Mouse (Mus musculus) cerebellum, adult 2 months (tissue): Measurements from ENCODE around the gene Sik3. TPM values are rescaled to one million over a fixed set of nuclear protein-coding genes. Genes with fewer than 3 reads are reported as not detected.

ENCODE experiments used
- DNase-seq, 2 experiments: peaks; one replicate each; pipeline ENCODE4 v3.0.0; 2021
- H3K27ac ChIP-seq: fragments of 200-500 bp; 2 replicates; pipeline ENCODE4 v1.5.1; 2012; ENCODE audit warnings: low read length, control low read depth, inconsistent platforms; ENCODE audit not compliant: insufficient read depth
- H3K27me3 ChIP-seq: fragments of 200-500 bp; 2 replicates; pipeline ENCODE4 v1.6.1; 2012; ENCODE audit warnings: inconsistent platforms, mild to moderate bottlenecking, low read length, moderate library complexity; ENCODE audit not compliant: control insufficient read depth, insufficient read depth
- H3K4me1 ChIP-seq: fragments of 200-500 bp; 2 replicates; pipeline ENCODE4 v1.6.1; 2011; ENCODE audit warnings: low read length; ENCODE audit not compliant: control insufficient read depth, insufficient read depth
- H3K4me3 ChIP-seq: fragments of 200-500 bp; replicated peaks from 2 replicates; pipeline ENCODE3; 2011; ENCODE audit warnings: mild to moderate bottlenecking, low read depth, low read length, control low read depth; ENCODE audit not compliant: insufficient read depth
- CTCF ChIP-seq: fragments of 200-500 bp; IDR thresholded peaks from 2 replicates; pipeline ENCODE4 v1.5.1; 2011; ENCODE audit warnings: low read depth, mild to moderate bottlenecking, control low read depth, low read length, moderate library complexity, borderline replicate concordance; ENCODE audit not compliant: insufficient read depth
- POLR2A ChIP-seq: fragments of 200-500 bp; IDR thresholded peaks from 2 replicates; pipeline ENCODE4 v1.6.1; 2011; ENCODE audit warnings: low read length, control low read depth, borderline replicate concordance; ENCODE audit not compliant: insufficient read depth
- WGBS: fragments of 180-500 bp; shearing (Covaris S2); methylation state at CpG from one replicate; pipeline ENCODE4 v1.1.7; 2018; 5-methylcytosine and 5-hydroxymethylcytosine counted together
- polyA plus RNA-seq: library from polyadenylated mRNA; depleted of rRNA; stranded (reverse); fragments of >200 nt; gene quantifications from 2 replicates; pipeline ENCODE4 v1.2.3, GENCODE M21; 2012

Sik3 gene
- polyA plus RNA-seq, 1 experiment: 69.1 TPM

DNA sequence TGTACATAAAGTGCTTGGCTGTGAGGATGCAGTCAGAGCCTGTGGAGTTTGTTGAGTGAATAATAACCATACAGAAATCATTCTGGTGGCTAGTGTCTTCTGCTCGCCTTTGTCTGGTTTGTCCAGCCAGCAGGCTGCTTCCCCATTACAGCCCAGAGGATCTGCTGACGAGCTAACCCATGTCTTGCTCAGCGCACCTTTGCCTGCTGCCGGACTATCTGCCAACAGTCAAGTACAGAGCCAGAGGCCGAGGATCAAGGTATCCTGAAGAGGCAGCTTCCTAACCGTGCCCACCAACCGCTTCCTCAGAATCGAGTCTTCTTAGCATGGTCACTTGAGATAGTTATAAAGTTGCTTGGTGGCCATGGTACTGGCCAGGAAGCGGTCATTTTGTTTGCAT lies 93.5 kb downstream of the Sik3 start:
- 66% methylated on average over 9 of the region's 9 CpGs for WGBS
- no peak for DNase-seq
- no peak overlapping the region for H3K4me3 ChIP-seq
- H3K27ac ChIP-seq: no peak overlapping the region
- no peak for TF ChIP-seq CTCF
- TF ChIP-seq POLR2A: no peak
- peaks cover 7% of the 10 kb centered on the region for H3K4me1 ChIP-seq
- no peaks in the 10 kb centered on the region for H3K27me3 ChIP-seq

DNA sequence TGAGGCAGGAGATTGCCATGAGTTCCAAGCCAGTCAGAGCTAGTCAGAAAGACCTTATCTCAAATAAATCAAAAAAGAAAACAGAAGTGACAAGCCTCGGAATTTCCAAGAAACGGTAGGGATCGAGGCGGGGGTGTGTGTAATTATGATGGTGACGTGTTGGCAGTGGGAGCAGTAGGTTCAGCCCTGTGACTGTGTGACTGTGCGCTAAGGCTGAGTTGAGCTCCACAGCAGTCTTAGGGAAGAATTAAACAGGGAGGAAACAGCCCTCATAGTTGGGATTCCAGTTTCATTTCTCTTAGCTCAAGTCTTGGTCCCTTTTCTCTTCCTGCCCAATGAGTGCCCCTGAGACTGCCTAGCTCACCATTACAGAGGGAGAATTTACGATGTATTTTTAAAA lies 98.0 kb downstream of the Sik3 start:
- no peak for DNase-seq
- H3K4me3 ChIP-seq: no peak overlapping the region
- H3K27ac ChIP-seq: no peak overlapping the region
- no peak for TF ChIP-seq CTCF
- no peak for TF ChIP-seq POLR2A
- H3K27me3 ChIP-seq: no peaks in the 10 kb centered on the region
- H3K4me1 ChIP-seq: peaks cover 9% of the 10 kb centered on the region
- 74% methylated on average over 7 of the region's 7 CpGs for WGBS

DNA sequence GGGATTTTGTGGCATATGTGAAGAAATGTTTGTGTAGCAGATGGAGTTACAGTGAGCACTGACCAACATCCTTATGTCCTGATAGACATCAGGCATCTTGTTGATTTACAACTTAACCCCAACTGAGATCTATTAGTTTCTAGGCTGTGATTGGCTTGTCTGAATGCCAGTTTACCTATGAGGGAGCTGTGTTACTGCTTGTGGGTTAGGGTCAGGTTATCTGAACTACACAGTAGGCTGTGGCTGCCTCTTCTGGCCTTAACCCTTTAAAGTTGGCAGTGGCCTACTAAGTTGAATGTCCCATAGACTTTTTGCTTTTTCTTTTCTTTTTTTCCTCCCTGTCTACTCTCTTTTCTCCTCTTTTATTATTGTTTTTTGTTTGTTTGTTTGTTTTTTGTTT lies 98.7 kb downstream of the Sik3 start:
- no peak overlapping the region for H3K4me3 ChIP-seq
- TF ChIP-seq POLR2A (no peak), CTCF (no peak)
- H3K4me1 ChIP-seq: peaks cover 10% of the 10 kb centered on the region
- H3K27ac ChIP-seq: no peak overlapping the region
- no peaks in the 10 kb centered on the region for H3K27me3 ChIP-seq
- no peak for DNase-seq

DNA sequence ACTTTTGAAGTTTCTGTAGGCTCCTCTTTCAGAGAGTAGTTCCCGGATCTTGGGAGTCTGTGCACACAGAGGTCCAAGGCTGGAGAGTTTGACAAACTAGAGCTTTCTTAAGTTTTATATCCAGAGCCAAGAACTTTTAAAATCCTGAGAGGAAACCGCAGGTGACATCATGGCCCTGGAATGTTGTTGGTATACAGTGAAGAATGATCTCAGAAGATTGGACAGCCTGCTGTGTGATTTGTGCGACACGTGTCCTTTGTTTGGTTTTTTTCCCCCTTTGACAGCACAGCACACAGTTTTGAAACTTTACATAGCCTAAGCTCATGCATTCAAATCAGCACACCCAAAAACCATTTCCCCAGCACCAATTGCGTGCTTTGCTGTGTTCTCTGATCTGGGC lies 99.6 kb downstream of the Sik3 start:
- no peak for DNase-seq
- WGBS: 61% methylated on average over 5 of the region's 5 CpGs
- H3K27ac ChIP-seq: no peak overlapping the region
- no peak overlapping the region for H3K4me3 ChIP-seq
- no peak for TF ChIP-seq POLR2A
- TF ChIP-seq CTCF: no peak
- H3K27me3 ChIP-seq: no peaks in the 10 kb centered on the region
- H3K4me1 ChIP-seq: peaks cover 10% of the 10 kb centered on the region

DNA sequence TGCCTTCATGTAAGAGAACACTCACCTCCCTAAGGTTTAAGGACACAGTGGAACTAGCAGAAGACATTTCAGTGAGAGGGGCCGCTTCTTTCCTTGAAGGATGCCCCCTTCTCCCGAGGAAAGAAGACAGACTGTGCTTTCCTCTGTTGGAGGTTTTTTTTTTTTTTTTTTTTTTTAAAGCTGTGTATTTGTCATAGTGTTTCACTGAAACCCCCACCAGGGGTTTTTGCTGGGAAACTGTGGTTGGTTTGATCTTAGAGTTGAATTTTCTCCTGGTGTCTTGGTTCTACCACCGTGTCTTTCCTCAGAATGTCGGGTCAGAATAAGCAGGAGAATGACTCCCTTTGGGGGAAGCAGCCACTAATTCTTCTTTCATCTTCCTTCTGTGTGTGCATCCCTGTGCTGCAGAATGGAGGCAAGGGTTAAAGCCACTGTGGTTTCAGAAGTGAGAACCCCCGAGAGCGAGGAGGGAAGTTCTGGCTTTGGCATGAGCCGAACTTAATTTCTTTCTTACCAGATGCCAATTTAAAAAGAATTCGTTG lies 106.3 kb downstream of the Sik3 start:
- no peak for DNase-seq
- Histone ChIP-seq H3K4me3 (no peak overlapping the region), H3K27me3 (no peaks in the 10 kb centered on the region), H3K4me1 (peaks cover 24% of the 10 kb centered on the region), H3K27ac (no peak overlapping the region)
- WGBS: 81% methylated on average over 8 of the region's 8 CpGs
- TF ChIP-seq CTCF (no peak), POLR2A (no peak)

DNA sequence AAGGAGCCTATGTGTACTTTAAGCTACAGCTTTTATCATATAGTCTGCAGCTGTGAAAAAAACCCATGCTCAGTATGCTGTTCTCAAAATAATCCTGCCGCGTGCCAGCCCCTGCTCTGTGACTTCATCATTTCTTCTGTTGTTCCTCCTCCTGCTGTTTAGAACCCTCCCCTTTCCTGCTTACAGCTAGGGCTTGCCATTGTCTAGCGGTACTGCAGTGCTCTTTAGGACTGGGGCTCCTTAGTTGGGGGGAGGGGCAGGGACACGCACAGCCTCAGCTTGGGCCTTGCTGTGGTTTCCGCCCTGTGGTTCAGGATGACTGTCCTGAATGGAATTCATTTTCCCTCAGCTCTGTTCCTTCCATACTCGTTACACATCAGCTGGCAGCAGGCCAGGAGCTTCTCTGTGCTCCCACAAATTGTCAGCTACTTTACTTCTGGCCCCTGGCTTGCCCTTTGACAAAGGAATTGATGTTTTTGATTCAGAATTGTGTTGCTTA lies 107.4 kb downstream of the Sik3 start:
- WGBS: 18% methylated on average over 6 of the region's 6 CpGs
- peaks cover 26% of the 10 kb centered on the region for H3K4me1 ChIP-seq
- TF ChIP-seq CTCF: no peak

DNA sequence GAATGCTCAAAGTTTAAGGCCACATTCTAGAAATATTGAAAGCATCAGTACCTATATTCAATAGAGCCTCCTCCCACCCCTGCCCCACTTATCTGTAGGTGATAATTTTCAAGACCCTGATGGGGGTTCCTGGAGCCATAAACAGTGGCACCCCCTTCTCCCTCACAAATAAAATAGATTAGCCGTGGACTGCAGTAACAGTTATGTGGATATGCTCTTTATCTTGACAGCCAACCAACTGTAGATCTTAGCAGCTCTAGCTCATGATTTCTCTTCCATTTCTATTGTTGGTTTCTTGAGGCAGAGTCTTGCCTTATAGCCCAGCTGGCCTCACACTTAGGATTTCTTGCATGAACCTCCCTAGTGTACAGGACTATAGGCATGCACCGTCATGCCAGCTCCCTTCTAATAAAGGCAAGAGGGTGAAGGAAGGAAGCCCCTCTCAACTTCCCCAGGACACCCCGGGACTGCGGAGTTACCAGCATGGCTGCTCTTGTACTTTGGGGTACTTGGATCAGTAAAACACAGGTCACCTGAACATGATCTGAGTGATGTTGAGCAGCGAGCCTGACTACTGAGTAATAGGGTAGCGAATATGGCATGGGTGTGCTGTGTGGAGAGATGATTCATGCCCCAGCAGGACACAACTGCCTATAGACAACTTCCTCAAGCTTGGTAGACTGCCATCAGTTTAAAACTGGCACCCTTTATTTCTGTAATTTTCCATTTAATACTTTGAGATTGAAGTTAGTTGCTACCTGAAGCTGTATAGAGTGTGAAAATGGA lies 108.0 kb downstream of the Sik3 start:
- DNase-seq: peak; percentile 49 to 80
- H3K27ac ChIP-seq: peak overlapping the region; percentile 47; the same call in 1 of the 2 replicates
- WGBS: 64% methylated on average over 6 of the region's 6 CpGs
- TF ChIP-seq POLR2A: no peak
- no peak for TF ChIP-seq CTCF
- H3K4me1 ChIP-seq: peaks cover 22% of the 10 kb centered on the region
- H3K4me3 ChIP-seq: no peak overlapping the region
- H3K27me3 ChIP-seq: no peaks in the 10 kb centered on the region

More for the DNA sequence above, 107.4 kb downstream of the Sik3 start:
- no peaks in the 10 kb centered on the region for H3K27me3 ChIP-seq
- peak; percentile 61 to 64 for DNase-seq
- H3K27ac ChIP-seq: no peak overlapping the region
- H3K4me3 ChIP-seq: no peak overlapping the region

DNA sequence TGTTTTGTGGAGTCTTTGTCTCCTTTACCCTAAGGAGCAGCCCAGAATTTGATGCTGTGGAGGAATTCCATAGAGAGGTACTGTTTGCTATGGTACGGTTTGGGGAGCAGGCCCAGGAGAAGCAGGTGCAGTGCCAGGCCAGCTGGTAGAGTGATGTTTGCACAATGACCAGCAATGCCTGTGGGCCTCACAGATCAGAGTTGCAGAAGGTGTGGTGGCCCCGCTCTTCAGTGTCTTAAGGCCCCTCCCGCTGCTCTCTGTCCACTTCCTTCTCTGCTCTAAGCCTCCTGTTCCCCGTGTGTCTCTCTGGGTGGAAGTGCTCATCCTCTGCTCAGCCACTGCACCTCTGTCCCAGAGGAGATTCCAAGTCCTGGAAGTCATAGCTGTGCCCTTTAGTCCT lies 108.9 kb downstream of the Sik3 start:
- no peaks in the 10 kb centered on the region for H3K27me3 ChIP-seq
- WGBS: 69% methylated on average over 4 of the region's 4 CpGs
- no peak overlapping the region for H3K4me3 ChIP-seq
- peaks cover 18% of the 10 kb centered on the region for H3K4me1 ChIP-seq
- no peak for DNase-seq
- H3K27ac ChIP-seq: 0 out of 2 replicates have a peak overlapping the region, but pooled peaks have one; percentile 22
- TF ChIP-seq POLR2A (no peak), CTCF (no peak)
